Mouse (Mus musculus) kidney, adult 2 months (tissue): ENCODE data around the gene Olfr1513. TPM values are rescaled to one million over a fixed set of nuclear protein-coding genes. Genes with fewer than 3 reads are reported as not detected.
A peak's percentile ranks its signal among the peaks of the same experiment; 100 is the strongest.
"Not testable (repeated sequence)": the region's sequence is repeated elsewhere in the genome, so short reads cannot be mapped to it uniquely, and the experiment has no call there.

Experiments used
- DNase-seq: peaks from one replicate; pipeline ENCODE4 v3.0.0; 2021
- H3K27ac ChIP-seq: fragments of 200-500 bp; 2 replicates; pipeline ENCODE4 v1.5.1; 2012; ENCODE audit warnings: low read depth, low read length, control low read depth, inconsistent platforms; ENCODE audit not compliant: insufficient read depth
- H3K27me3 ChIP-seq: fragments of 200-500 bp; replicated peaks from 2 replicates; pipeline ENCODE4 v1.6.1; 2012; ENCODE audit warnings: mild to moderate bottlenecking, moderate library complexity, low read length, inconsistent platforms; ENCODE audit not compliant: control insufficient read depth, insufficient read depth
- H3K36me3 ChIP-seq: fragments of 200-500 bp; 2 replicates; pipeline ENCODE4 v1.6.1; 2012; ENCODE audit warnings: mild to moderate bottlenecking, moderate library complexity, low read length, inconsistent platforms; ENCODE audit not compliant: control insufficient read depth, insufficient read depth
- H3K4me1 ChIP-seq: fragments of 200-500 bp; 2 replicates; pipeline ENCODE4 v1.6.1; 2011; ENCODE audit warnings: low read length; ENCODE audit not compliant: control insufficient read depth, insufficient read depth
- H3K4me3 ChIP-seq: fragments of 200-500 bp; 2 replicates; pipeline ENCODE4 v1.5.1; 2011; ENCODE audit warnings: mild to moderate bottlenecking, low read depth, low read length, control low read depth; ENCODE audit not compliant: insufficient read depth
- CTCF ChIP-seq: fragments of 200-500 bp; conservative IDR thresholded peaks from 2 replicates; pipeline ENCODE4 v1.5.1; 2011; ENCODE audit warnings: low read depth, mild to moderate bottlenecking, control low read depth, low read length, moderate library complexity, mixed read lengths; ENCODE audit not compliant: insufficient read depth, insufficient read length
- POLR2A ChIP-seq: fragments of 200-500 bp; IDR thresholded peaks from one replicate; pipeline ENCODE4 v1.6.1; 2011; ENCODE audit warnings: low read depth, low read length, control low read depth
- WGBS: fragments of 180-500 bp; shearing (Covaris S2); methylation state at CpG from one replicate; pipeline ENCODE4 v1.1.7; 2018; 5-methylcytosine and 5-hydroxymethylcytosine counted together
- polyA plus RNA-seq: library from polyadenylated mRNA; depleted of rRNA; stranded (reverse); fragments of >200 nt; gene quantifications from 2 replicates; pipeline ENCODE4 v1.2.3, GENCODE M21; 2012; rRNA removed

Gene Olfr1513
- polyA plus RNA-seq, 1 experiment: not detected

- Histone ChIP-seq H3K4me3 (peak within 1 kb of the TSS; percentile 85), H3K36me3 (no peaks in the 10 kb centered on the region), H3K4me1 (no peaks in the 10 kb centered on the region), H3K27me3 (no peaks in the 10 kb centered on the region), H3K27ac (peak within 1 kb of the TSS; percentile 95)
- under 1% methylated on average over 46 of the region's 46 CpGs for WGBS
- peak; percentile 97 for DNase-seq
- TF ChIP-seq POLR2A (peak; percentile 45), CTCF (0 out of 2 replicates have a peak, but pooled peaks have one; percentile 13)
These were observed 51.5 kb downstream of the Olfr1513 start, which contains the start of gene Mettl3 for GRCm38 (mm10) chr14:52304644-52305271. TSS of gene Mettl3 (minus strand) at chr14:52305128.

- not testable (repeated sequence) for H3K27me3 ChIP-seq, H3K27ac ChIP-seq, DNase-seq, H3K4me1 ChIP-seq, H3K36me3 ChIP-seq, H3K4me3 ChIP-seq
- WGBS: 78% methylated on average over 3 of the region's 3 CpGs
These were observed 52.7 kb downstream of the Olfr1513 start for GRCm38 (mm10) chr14:52303517-52303916.

Other genes starting within 250 kb of the Olfr1513 start
- 2.5 and 2.9 TPM in 2 replicates for gene Rpgrip1, start 245.7 kb downstream of the Olfr1513 start, polyA plus RNA-seq
- 7.1 and 10.2 TPM in 2 replicates for gene Supt16, start 159.0 kb downstream of the Olfr1513 start, polyA plus RNA-seq
- gene Chd8, start 98.6 kb downstream of the Olfr1513 start, polyA plus RNA-seq: 20.6 and 22.1 TPM in 2 replicates
- 26.6 and 32.0 TPM in 2 replicates for gene Tox4, start 77.3 kb downstream of the Olfr1513 start, polyA plus RNA-seq
- 7.5 and 8.4 TPM in 2 replicates for gene Rab2b, start 76.9 kb downstream of the Olfr1513 start, polyA plus RNA-seq
- gene Mettl3, start 51.3 kb downstream of the Olfr1513 start, polyA plus RNA-seq: 16.0 and 23.5 TPM in 2 replicates
- 16.9 and 18.3 TPM in 2 replicates for gene Sall2, start 27.6 kb downstream of the Olfr1513 start, polyA plus RNA-seq
- gene Olfr1512, start 22.8 kb upstream of the Olfr1513 start, polyA plus RNA-seq: not detected in 2 replicates
- not detected in 2 replicates for gene Olfr1511, start 41.0 kb upstream of the Olfr1513 start, polyA plus RNA-seq
- not detected in 2 replicates for gene Olfr1510, start 58.0 kb upstream of the Olfr1513 start, polyA plus RNA-seq
- not detected in 2 replicates for gene Olfr1509, start 86.6 kb upstream of the Olfr1513 start, polyA plus RNA-seq
- gene Olfr1508, start 111.1 kb upstream of the Olfr1513 start, polyA plus RNA-seq: not detected in 2 replicates
- gene Olfr1507, start 139.3 kb upstream of the Olfr1513 start, polyA plus RNA-seq: not detected in 2 replicates